Mouse (Mus musculus) heart, postnatal 0 days (tissue): ENCODE data around the gene Fv1. TPM values are rescaled to one million over a fixed set of nuclear protein-coding genes. Genes with fewer than 3 reads are reported as not detected.
"Not testable (repeated sequence)": the region's sequence is repeated elsewhere in the genome, so short reads cannot be mapped to it uniquely, and the experiment has no call there.

Source experiments
- ATAC-seq: fragments of 200-750 bp; cut with Nextera tagmentation; 2 replicates; pipeline ENCODE4 v1.8.0; 2017; ENCODE audit warnings: low read depth, moderate number of reproducible peaks, moderate library complexity; ENCODE audit not compliant: insufficient read depth
- DNase-seq: peaks from one replicate; pipeline ENCODE4 v3.0.0-alpha.2; 2016; ENCODE audit warnings: low spot score
- H3K27ac ChIP-seq: fragments of 300-500 bp; sonication (generic); 2 replicates; pipeline ENCODE4 v1.5.1; 2014; ENCODE audit warnings: low read depth, mild to moderate bottlenecking
- H3K27me3 ChIP-seq: fragments of 300-500 bp; sonication (generic); 2 replicates; pipeline ENCODE4 v1.6.1; 2014; ENCODE audit warnings: low read length, mixed read lengths; ENCODE audit not compliant: control insufficient read depth, insufficient read depth
- H3K36me3 ChIP-seq: fragments of 300-500 bp; sonication (generic); replicated peaks from 2 replicates; pipeline ENCODE4 v1.6.1; 2014; ENCODE audit warnings: low read length, mixed read lengths; ENCODE audit not compliant: control insufficient read depth, insufficient read depth
- H3K4me1 ChIP-seq: fragments of 300-500 bp; sonication (generic); 2 replicates; pipeline ENCODE4 v1.6.1; 2014; ENCODE audit warnings: antibody characterized with exemption; ENCODE audit not compliant: control insufficient read depth, insufficient read depth
- H3K4me2 ChIP-seq: fragments of 300-500 bp; sonication (generic); 2 replicates; pipeline ENCODE4 v1.6.1; 2014; ENCODE audit warnings: low read depth, mild to moderate bottlenecking, low read length, moderate library complexity
- H3K4me3 ChIP-seq: fragments of 300-500 bp; sonication (generic); 2 replicates; pipeline ENCODE4 v1.5.1; 2014; ENCODE audit warnings: low read depth, low read length
- H3K9ac ChIP-seq: fragments of 300-500 bp; sonication (generic); replicated peaks from 2 replicates; pipeline ENCODE4 v1.6.1; 2014; ENCODE audit warnings: low read depth, low read length, mixed read lengths
- H3K9me3 ChIP-seq: fragments of 300-500 bp; sonication (generic); replicated peaks from 2 replicates; pipeline ENCODE4 v1.6.1; 2016; ENCODE audit warnings: low read length; ENCODE audit not compliant: control insufficient read depth
- CTCF ChIP-seq: IDR thresholded peaks from 2 replicates; pipeline ENCODE4 v1.5.1; 2016; ENCODE audit warnings: antibody characterized with exemption, control low read depth, low read depth
- EP300 ChIP-seq: IDR thresholded peaks from 2 replicates; pipeline ENCODE4 v1.6.1; 2016; ENCODE audit warnings: antibody characterized with exemption, low read depth
- WGBS: fragments of 180-500 bp; shearing (Covaris S2); extraction: QIAGEN DNeasy Blood & Tissue Kit; methylation state at CpG from one replicate; pipeline ENCODE4 v1.1.7; 2014; 5-methylcytosine and 5-hydroxymethylcytosine counted together
- polyA plus RNA-seq: library from polyadenylated mRNA; unstranded; fragments of >200 nt; fragmentation: Nextera tagmentation; extraction: Ambion mirVana; gene quantifications from 2 replicates; pipeline ENCODE4 v1.2.1, GENCODE M21; 2015
- total RNA-seq: library from RNA; depleted of rRNA; stranded (reverse); fragments of >200 nt; gene quantifications from 2 replicates; pipeline ENCODE4 v1.2.3, GENCODE M21; 2014; ENCODE audit warnings: low replicate concordance

Fv1 gene
- total and polyA plus RNA-seq, 2 experiments from 2014 or later = 3.2 to 5.9 TPM

GRCm38 (mm10) chr4:147866056-147866455 is 2.7 kb upstream of the Fv1 start:
- H3K9ac ChIP-seq = no peak overlapping the region
- no peaks in the 10 kb centered on the region for H3K27me3 ChIP-seq
- DNase-seq (no peak), ATAC-seq (no peak)
- H3K4me1 ChIP-seq = peaks cover 24% of the 10 kb centered on the region
- no peaks in the 10 kb centered on the region for H3K9me3 ChIP-seq
- no peak overlapping the region for H3K4me2 ChIP-seq
- TF ChIP-seq EP300 (no peak), CTCF (no peak)
- H3K27ac ChIP-seq = no peak overlapping the region
- peaks cover 47% of the 10 kb centered on the region for H3K36me3 ChIP-seq
- H3K4me3 ChIP-seq = no peak overlapping the region
- WGBS = 96% methylated on average over 9 of the region's 9 CpGs

- DNase-seq, H3K27ac ChIP-seq, H3K4me3 ChIP-seq, ATAC-seq, H3K27me3 ChIP-seq, H3K9ac ChIP-seq, H3K4me2 ChIP-seq, H3K9me3 ChIP-seq: not testable (repeated sequence)
- Histone ChIP-seq H3K4me1 (peaks cover 24% of the 10 kb centered on the region), H3K36me3 (peaks cover 40% of the 10 kb centered on the region)
- WGBS = 40% methylated on average over 3 of the region's 3 CpGs
Measured at GRCm38 (mm10) chr4:147866793-147867192, 2.0 kb upstream of the Fv1 start.

GRCm38 (mm10) chr4:147867563-147868449 is 973 bp upstream of the Fv1 start:
- H3K9ac ChIP-seq = peak overlapping the region; percentile 74
- peak; percentile 45 for DNase-seq
- H3K27me3 ChIP-seq = no peaks in the 10 kb centered on the region
- H3K4me2 ChIP-seq = peak overlapping the region; percentile 84
- 8% methylated on average over 22 of the region's 22 CpGs for WGBS
- ATAC-seq = peak; percentile 6; the same call in 1 of the 2 replicates
- TF ChIP-seq CTCF = no peak; the same call in 1 of the 2 replicates
- no peak for TF ChIP-seq EP300
- H3K27ac ChIP-seq = peak overlapping the region; percentile 90
- peak overlapping the region; percentile 86 for H3K4me3 ChIP-seq
- H3K4me1 ChIP-seq = peaks cover 24% of the 10 kb centered on the region
- no peaks in the 10 kb centered on the region for H3K9me3 ChIP-seq
- H3K36me3 ChIP-seq = peaks cover 38% of the 10 kb centered on the region

- no peak for TF ChIP-seq EP300
- no peak for TF ChIP-seq CTCF
- Histone ChIP-seq H3K4me2 (peak overlapping the region; percentile 81), H3K9me3 (no peaks in the 10 kb centered on the region), H3K27ac (peak overlapping the region; percentile 74), H3K4me1 (peaks cover 24% of the 10 kb centered on the region), H3K9ac (peak overlapping the region; percentile 63), H3K4me3 (peak overlapping the region; percentile 86), H3K36me3 (peaks cover 39% of the 10 kb centered on the region), H3K27me3 (no peaks in the 10 kb centered on the region)
- WGBS = 6% methylated on average over 5 of the region's 5 CpGs
- ATAC-seq (no peak), DNase-seq (peak; percentile 14)
Measured at GRCm38 (mm10) chr4:147869238-147869637, 459 bp downstream of the Fv1 start.

GRCm38 (mm10) chr4:147875852-147876575 is 7.2 kb downstream of the Fv1 start:
- H3K9me3 ChIP-seq = no peaks in the 10 kb centered on the region
- WGBS = 79% methylated on average over 4 of the region's 4 CpGs
- DNase-seq (no peak), ATAC-seq (no peak)
- H3K27ac ChIP-seq = no peak overlapping the region
- no peaks in the 10 kb centered on the region for H3K4me1 ChIP-seq
- no peak overlapping the region for H3K4me2 ChIP-seq
- no peaks in the 10 kb centered on the region for H3K27me3 ChIP-seq
- TF ChIP-seq EP300 (no peak), CTCF (no peak)
- no peak overlapping the region for H3K4me3 ChIP-seq
- no peak overlapping the region for H3K9ac ChIP-seq
- peaks cover 82% of the 10 kb centered on the region for H3K36me3 ChIP-seq
